Mouse (Mus musculus) ES-Bruce4 (cell line): Measurements from ENCODE around the gene Spaca4.

Experiments used
- CTCF ChIP-seq: IDR thresholded peaks from one replicate; pipeline ENCODE4 v1.8.1; 2011; ENCODE audit warnings: low read depth, low read length
- EP300 ChIP-seq: IDR thresholded peaks from 2 replicates; pipeline ENCODE4 v1.6.1; 2011; ENCODE audit warnings: low read depth, low read length; ENCODE audit not compliant: insufficient read depth
- POLR2A ChIP-seq: IDR thresholded peaks from one replicate; pipeline ENCODE4 v1.8.1; 2011; ENCODE audit warnings: low read length; ENCODE audit not compliant: insufficient read depth

- no peak for TF ChIP-seq CTCF
- TF ChIP-seq EP300: no peak
- TF ChIP-seq POLR2A: no peak
Measured at GRCm38 (mm10) chr7:45705443-45705864, 20.2 kb downstream of the Spaca4 start.
